Comparison of ENCODE assay signal across 29 mouse cellular contexts in genomic region chr6:89121746-89122070, GRCm38 (mm10).
A peak's percentile ranks its signal among the peaks of the same experiment; 100 is the strongest.
DNase-seq lines count a peak whose midpoint lies in the region; ATAC-seq lines count a peak whose summit lies in the region.
"Had no signal": no experiment of that assay in that cellular context is flagged by ENCODE, and none has a peak within 500 bp of the region (broad histone marks: within the 10 kb centered on the region; RNA-seq: fewer than 3 reads in every experiment).

No protein-coding gene starts in this region.

- no peak overlapping the region for H3K4me3 ChIP-seq in embryonic facial prominence, embryonic 11.5 days (ENCODE audit: low read depth, low read length)
- H3K4me3 ChIP-seq in embryonic facial prominence, embryonic 10.5 days = no peak overlapping the region
- H3K4me3 ChIP-seq in hindbrain, embryonic 15.5 days = no peak overlapping the region
- H3K4me3 ChIP-seq in hindbrain, embryonic 13.5 days = no peak overlapping the region
- H3K4me3 ChIP-seq: heart, embryonic 12.5 days; intestine, embryonic 15.5 days; limb, embryonic 13.5 days; megakaryocyte, embryonic 14.5 days; midbrain, embryonic 15.5 days; stomach, embryonic 15.5 days had no signal

- no peaks in the 10 kb centered on the region for H3K9me3 ChIP-seq in embryonic facial prominence, embryonic 11.5 days (replicated peaks; ENCODE audit: control insufficient read depth, low read length)
- no peaks in the 10 kb centered on the region for H3K9me3 ChIP-seq in embryonic facial prominence, embryonic 10.5 days
- H3K9me3 ChIP-seq in hindbrain, embryonic 15.5 days = no peaks in the 10 kb centered on the region
- no peaks in the 10 kb centered on the region for H3K9me3 ChIP-seq in hindbrain, embryonic 13.5 days
- H3K9me3 ChIP-seq: heart, embryonic 12.5 days; intestine, embryonic 15.5 days; limb, embryonic 13.5 days; midbrain, embryonic 15.5 days; stomach, embryonic 15.5 days had no signal

- H3K27ac ChIP-seq in embryonic facial prominence, embryonic 11.5 days (replicated peaks; ENCODE audit: low read depth, low read length) = no peak overlapping the region
- H3K27ac ChIP-seq in embryonic facial prominence, embryonic 10.5 days (replicated peaks) = no peak overlapping the region
- H3K27ac ChIP-seq in hindbrain, embryonic 15.5 days (replicated peaks) = no peak overlapping the region
- no peak overlapping the region for H3K27ac ChIP-seq in hindbrain, embryonic 13.5 days
- H3K27ac ChIP-seq: hindbrain, embryonic 14.5 days; intestine, embryonic 15.5 days; limb, embryonic 13.5 days; midbrain, embryonic 15.5 days; stomach, embryonic 15.5 days had no signal

- no peak overlapping the region for H3K4me2 ChIP-seq in embryonic facial prominence, embryonic 11.5 days (ENCODE audit: low read depth, low read length)
- H3K4me2 ChIP-seq in hindbrain, embryonic 15.5 days = no peak overlapping the region
- no peak overlapping the region for H3K4me2 ChIP-seq in hindbrain, embryonic 13.5 days
- H3K4me2 ChIP-seq: heart, embryonic 12.5 days; hindbrain, embryonic 14.5 days; intestine, embryonic 15.5 days; limb, embryonic 13.5 days; liver, embryonic 11.5 days; midbrain, embryonic 15.5 days; stomach, embryonic 15.5 days had no signal

- no peak for DNase-seq in embryonic facial prominence, embryonic 11.5 days (ENCODE audit: low spot score)
- no peak for DNase-seq in embryonic facial prominence, embryonic 10.5 days (ENCODE audit: low spot score)
- peak; percentile 37 for DNase-seq in adrenal gland, adult 8-10 months
- DNase-seq in adrenal gland, postnatal 36 days = peak; percentile 37 to 57
- no peak for DNase-seq in urinary bladder, adult 2 months (ENCODE audit: low spot score)
- no peak for DNase-seq in lung, postnatal 36 days
- DNase-seq: cerebellum, adult 18-20 months; cerebellum, postnatal 10 days; gastrocnemius, postnatal 36 days; heart, adult 18-20 months; heart, postnatal 14 days; kidney, adult 2 months; kidney, postnatal 4 days; liver, postnatal 0 days; lung, postnatal 4 days; right cerebral cortex, postnatal 14 days; thymus, postnatal 14 days had no signal

- no peak overlapping the region for H3K9ac ChIP-seq in embryonic facial prominence, embryonic 11.5 days (replicated peaks; ENCODE audit: low read length)
- no peak overlapping the region for H3K9ac ChIP-seq in hindbrain, embryonic 15.5 days
- no peak overlapping the region; the same call in 1 of the 2 replicates for H3K9ac ChIP-seq in hindbrain, embryonic 13.5 days
- H3K9ac ChIP-seq: heart, embryonic 12.5 days; hindbrain, embryonic 14.5 days; intestine, embryonic 15.5 days; limb, embryonic 13.5 days; liver, postnatal 0 days; midbrain, embryonic 15.5 days; stomach, embryonic 15.5 days had no signal

- no peaks in the 10 kb centered on the region for H3K27me3 ChIP-seq in embryonic facial prominence, embryonic 11.5 days (ENCODE audit: control insufficient read depth, insufficient read depth, low read length)
- peaks cover 10% of the 10 kb centered on the region; the same call in 1 of the 2 replicates for H3K27me3 ChIP-seq in embryonic facial prominence, embryonic 10.5 days (replicated peaks; ENCODE audit: low read depth, poor library complexity, severe bottlenecking)
- H3K27me3 ChIP-seq in hindbrain, embryonic 15.5 days = no peaks in the 10 kb centered on the region
- no peaks in the 10 kb centered on the region for H3K27me3 ChIP-seq in hindbrain, embryonic 13.5 days
- H3K27me3 ChIP-seq: intestine, embryonic 15.5 days; midbrain, embryonic 15.5 days; stomach, embryonic 15.5 days had no signal

- 54% methylated on average over 3 of the region's 3 CpGs for WGBS in embryonic facial prominence, embryonic 11.5 days
- WGBS in embryonic facial prominence, embryonic 10.5 days = 64% methylated on average over 3 of the region's 3 CpGs
- WGBS in hindbrain, embryonic 15.5 days = 69% methylated on average over 3 of the region's 3 CpGs
- WGBS in hindbrain, embryonic 13.5 days = 75% methylated on average over 3 of the region's 3 CpGs

- 0 out of 2 replicates have a peak, but pooled peaks have one; percentile 10 for ATAC-seq in embryonic facial prominence, embryonic 11.5 days (replicated peaks; ENCODE audit: insufficient number of reproducible peaks, low FRiP score, low TSS enrichment, low read depth)
- peak; percentile 25; the same call in 1 of the 2 replicates for ATAC-seq in hindbrain, embryonic 15.5 days (ENCODE audit: low FRiP score, low read depth)
- ATAC-seq in hindbrain, embryonic 13.5 days (ENCODE audit: low FRiP score) = no peak
- ATAC-seq: forebrain, embryonic 14.5 days; intestine, embryonic 15.5 days; liver, postnatal 0 days; Patski had no signal

- no peaks in the 10 kb centered on the region for H3K36me3 ChIP-seq in embryonic facial prominence, embryonic 11.5 days (replicated peaks; ENCODE audit: control insufficient read depth, insufficient read depth, low read depth, low read length)
- no peaks in the 10 kb centered on the region for H3K36me3 ChIP-seq in embryonic facial prominence, embryonic 10.5 days (replicated peaks)
- H3K36me3 ChIP-seq in hindbrain, embryonic 15.5 days = no peaks in the 10 kb centered on the region
- H3K36me3 ChIP-seq in hindbrain, embryonic 13.5 days = no peaks in the 10 kb centered on the region
- H3K36me3 ChIP-seq: heart, embryonic 12.5 days; intestine, embryonic 15.5 days; limb, embryonic 13.5 days; midbrain, embryonic 15.5 days; stomach, embryonic 15.5 days had no signal

- H3K4me1 ChIP-seq in embryonic facial prominence, embryonic 11.5 days (ENCODE audit: control insufficient read depth, insufficient read depth, low read length) = no peaks in the 10 kb centered on the region
- peaks cover 31% of the 10 kb centered on the region for H3K4me1 ChIP-seq in embryonic facial prominence, embryonic 10.5 days
- peaks cover 8% of the 10 kb centered on the region; the same call in 1 of the 2 replicates for H3K4me1 ChIP-seq in hindbrain, embryonic 15.5 days (replicated peaks)
- peaks cover 12% of the 10 kb centered on the region for H3K4me1 ChIP-seq in hindbrain, embryonic 13.5 days (replicated peaks)
- H3K4me1 ChIP-seq: heart, embryonic 12.5 days; intestine, embryonic 15.5 days; limb, embryonic 13.5 days; megakaryocyte, embryonic 14.5 days; stomach, embryonic 15.5 days had no signal

Comparison
In these comparisons a context has a peak if more than half of its experiments do, and no peak if none do; other contexts are left out.
1. DNase-seq: peak in adrenal gland, adult 8-10 months (single experiment) and adrenal gland, postnatal 36 days (2 of 2); none in embryonic facial prominence, embryonic 11.5 days (single experiment), embryonic facial prominence, embryonic 10.5 days (single experiment), urinary bladder, adult 2 months (single experiment) and lung, postnatal 36 days (single experiment).